Mouse (Mus musculus): ENCODE measurements around the gene Smc5.

DNA sequence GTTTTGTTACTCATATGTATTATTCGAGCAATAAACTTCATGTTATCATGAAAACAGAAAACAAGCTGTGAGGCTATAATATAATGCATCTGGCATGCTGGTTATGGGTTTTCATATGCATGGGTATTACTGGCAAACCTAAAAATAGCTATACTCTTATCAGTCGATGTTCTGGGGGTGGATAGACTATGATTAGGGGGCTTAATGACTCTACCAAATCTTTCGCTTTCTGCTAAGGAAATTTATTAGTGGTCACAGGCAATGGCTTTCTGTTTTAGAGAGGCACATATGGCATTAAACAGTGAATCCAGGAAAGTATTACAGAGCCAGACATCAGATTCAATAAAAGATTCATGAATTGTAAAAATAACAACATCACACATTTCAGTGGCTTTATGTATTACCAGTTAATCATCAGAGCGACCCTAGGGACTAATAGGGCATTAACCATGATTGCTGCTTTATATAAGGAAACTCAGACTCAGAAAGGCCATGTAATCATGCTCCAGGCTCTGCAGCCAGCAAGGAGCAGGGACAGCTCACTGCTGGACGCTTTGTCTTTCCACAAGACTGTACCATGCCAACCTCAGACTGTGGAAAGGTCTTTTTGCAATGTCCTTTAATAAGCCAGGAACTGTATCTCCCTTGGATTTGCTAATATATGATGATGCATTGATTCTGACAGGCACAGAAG lies 43.7 kb upstream of the Smc5 start:
- no peak for TF ChIP-seq GATA1 (IDR thresholded peaks at IDR 0.05; ENCODE audit: low read length)
- no peak for TF ChIP-seq TAL1 (IDR thresholded peaks at IDR 0.05; ENCODE audit: low read length)

Measured in erythroblast, embryonic 14.5 days (primary cell).